Mouse (Mus musculus) MEL-GATA-1-ER (cell line): Measurements from ENCODE around the gene Cecr2.

Experiments
- DNase-seq: peaks from one replicate; pipeline ENCODE4 v3.0.0-alpha.2; 2012; ENCODE audit warnings: low read depth; ENCODE audit errors: extremely low read depth

Gene Cecr2

DNA sequence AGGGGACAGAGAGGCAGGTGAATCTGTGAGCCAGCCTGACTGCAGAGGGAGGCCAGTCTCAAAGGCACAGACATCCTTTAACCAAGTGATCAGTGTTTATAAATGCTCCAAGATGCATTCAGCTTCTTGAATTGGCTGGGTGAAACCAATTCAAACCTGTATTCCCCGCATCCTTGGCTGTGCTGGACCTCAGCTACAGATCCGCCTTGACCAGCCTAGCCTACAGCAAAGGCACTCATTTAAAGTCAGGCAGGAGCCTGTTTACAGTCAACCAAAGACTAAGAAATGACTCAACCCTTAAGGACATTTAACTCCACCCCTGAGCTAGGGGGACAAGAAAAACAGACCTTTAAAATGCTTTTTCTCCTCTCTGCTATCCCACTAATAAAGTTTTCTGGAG, 153.1 kb downstream of the Cecr2 start:
- DNase-seq, result no peak

DNA sequence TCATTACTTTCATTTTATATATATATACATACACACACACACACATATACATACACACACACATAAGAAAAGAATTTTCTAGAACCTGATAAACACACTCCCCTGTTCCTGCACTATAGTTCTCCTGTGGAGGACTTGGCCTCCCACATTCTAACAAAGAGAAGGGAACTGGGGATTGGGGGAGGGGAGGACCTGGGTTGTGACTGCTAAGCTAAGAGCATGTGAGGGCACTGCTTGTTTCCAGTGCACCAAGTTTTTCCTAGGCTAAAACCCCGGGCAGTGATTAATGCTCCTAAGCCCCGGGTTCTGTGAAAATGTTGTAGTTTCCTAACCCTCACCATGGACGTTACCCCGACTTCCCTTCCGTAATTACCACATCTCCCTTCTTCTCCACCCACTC, 154.0 kb downstream of the Cecr2 start:
- no peak for DNase-seq
